Mouse (Mus musculus): ENCODE results near the gene Bach1.
A peak's percentile ranks its signal among the peaks of the same experiment; 100 is the strongest.

Gene Bach1

DNA sequence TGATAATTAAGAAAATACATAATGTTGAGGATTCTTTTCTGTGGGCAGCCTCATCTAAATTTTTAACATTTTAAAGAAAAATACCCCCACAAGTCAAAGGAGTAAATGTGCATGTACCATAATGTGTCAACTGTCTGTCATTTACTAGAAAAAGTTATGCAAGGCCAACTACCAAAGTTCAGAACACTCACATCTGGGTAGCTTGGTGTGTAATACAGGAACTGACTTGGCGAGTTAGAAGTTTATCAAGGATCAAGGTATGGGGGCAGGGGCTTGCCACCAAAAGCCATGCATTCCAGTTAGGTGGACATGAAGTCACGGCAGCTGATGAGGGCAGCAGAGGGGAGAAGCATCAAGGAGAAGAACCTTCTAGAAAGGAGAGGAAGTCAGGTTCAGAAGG, 13.2 kb downstream of the Bach1 start:
- no peak for DNase-seq (ENCODE audit: low read depth, low spot score)

DNA sequence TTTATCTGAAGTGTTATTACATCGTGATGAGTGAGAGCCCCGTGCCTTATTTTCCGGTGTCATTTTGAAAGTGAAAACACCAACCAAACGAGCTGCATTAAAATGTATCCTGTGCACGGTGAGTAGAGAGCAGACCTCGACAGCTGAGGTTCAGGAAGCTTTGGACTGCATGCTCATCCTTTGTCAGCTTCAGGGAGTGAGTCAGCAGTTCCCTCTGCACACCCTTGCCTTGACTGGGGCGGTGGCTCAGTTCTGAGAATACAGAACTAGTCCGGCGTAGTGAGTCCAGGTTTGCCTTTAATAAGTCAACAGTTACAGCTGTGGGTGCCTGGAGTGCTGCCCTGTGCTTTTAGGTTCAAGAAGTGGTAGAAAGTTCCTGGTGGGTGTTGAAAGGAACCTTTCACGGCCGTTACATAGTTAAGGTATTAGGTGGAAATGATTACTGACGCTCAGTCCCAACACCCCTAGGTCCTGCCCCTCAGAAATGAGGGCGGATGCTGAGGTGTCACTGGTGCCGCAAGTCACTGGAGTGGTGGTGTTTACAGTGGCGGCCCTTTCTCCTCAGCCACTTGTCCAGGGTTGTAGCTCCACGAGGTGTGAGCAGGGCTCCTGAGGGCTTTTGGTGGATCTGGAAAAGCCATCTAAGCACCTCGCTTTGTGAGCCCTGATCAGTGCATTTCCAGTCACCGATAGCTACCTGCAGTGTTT, 14.4 kb downstream of the Bach1 start:
- peak; percentile 60 for DNase-seq (ENCODE audit: low read depth, low spot score)

DNA sequence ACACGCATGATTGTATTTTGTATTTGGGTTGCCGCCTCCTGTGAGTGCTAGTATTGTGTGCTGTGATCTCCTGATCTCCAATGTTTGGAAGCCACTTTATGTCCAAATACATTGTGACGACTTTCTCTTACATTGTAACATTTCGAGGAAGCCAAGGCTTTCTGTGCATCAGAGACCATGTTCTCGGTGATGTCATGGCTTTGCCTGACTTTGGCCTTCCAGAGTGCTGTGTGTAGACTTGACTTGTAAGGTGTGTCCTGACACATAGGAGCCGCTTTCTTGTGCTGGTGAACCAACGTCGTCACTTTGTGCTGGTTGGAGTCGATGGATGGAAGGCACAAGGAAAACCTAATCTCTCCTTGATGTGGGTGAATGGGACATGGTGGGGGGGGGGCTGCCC, 15.8 kb downstream of the Bach1 start:
- DNase-seq (ENCODE audit: low read depth, low spot score): no peak

DNA sequence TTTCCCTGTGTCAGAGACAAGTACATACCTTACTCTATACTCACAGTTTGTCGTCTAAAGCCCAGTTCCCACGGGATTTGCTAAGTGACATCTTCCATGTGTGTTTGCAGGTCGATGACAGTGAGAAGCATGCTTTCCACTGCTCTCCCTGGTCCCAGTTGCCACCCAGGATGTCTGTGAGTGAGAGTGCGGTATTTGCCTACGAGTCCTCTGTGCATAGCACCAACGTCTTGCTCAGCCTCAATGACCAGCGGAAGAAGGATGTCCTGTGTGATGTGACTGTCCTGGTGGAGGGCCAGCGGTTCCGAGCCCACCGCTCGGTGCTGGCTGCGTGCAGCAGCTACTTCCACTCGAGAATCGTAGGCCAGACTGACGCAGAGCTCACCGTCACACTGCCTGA, 16.5 kb downstream of the Bach1 start:
- no peak for DNase-seq (ENCODE audit: low read depth, low spot score)

DNA sequence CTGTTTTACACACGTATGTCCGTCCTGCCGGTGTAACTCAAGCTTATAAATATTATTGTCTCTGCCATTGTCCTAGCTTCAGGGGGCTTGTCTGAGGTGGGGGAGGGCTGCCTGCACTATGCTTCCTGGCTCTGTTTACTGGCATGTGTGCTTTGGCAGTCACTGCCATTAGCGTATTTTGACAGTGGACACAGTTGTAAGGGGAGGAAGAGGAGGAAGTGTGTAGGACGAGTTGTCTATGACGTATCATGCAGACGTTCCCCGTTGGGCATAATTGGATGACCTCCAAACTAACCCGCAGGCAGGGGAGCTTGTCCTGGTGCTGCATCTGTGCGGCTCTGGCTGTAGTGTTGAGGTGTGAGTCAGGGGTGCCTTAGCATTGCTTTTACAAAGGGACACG, 17.5 kb downstream of the Bach1 start:
- DNase-seq (ENCODE audit: low read depth, low spot score): no peak

DNA sequence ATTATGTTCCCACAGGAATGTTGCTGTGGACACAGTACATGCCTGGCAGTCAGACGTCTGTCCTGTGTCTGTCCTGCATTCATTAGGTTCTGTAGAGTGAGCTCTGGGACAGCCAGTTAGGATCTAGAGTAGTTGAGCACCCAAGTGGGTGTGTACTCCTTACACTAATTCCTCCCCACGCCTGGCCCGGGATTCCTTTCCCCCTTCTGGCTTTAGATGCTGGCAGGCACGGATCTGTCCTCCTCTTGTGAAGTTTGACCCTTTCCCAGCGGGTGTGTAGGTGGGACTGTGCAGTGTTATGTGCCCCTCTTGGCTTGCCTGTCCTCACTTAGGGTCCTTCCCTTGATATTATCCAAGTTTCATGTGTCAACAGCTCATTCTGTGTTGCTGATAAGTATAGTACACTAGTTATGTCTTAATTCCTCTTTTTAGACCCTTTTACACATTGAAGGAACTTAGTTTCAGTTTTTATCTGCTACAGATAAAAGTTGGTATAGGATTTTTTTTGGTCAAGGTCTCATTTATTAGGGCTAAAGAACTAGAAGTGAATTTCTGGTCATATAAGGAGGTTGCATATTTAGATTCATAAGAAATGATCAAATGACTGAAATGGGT, 18.4 kb downstream of the Bach1 start:
- no peak for DNase-seq (ENCODE audit: low read depth, low spot score)

DNA sequence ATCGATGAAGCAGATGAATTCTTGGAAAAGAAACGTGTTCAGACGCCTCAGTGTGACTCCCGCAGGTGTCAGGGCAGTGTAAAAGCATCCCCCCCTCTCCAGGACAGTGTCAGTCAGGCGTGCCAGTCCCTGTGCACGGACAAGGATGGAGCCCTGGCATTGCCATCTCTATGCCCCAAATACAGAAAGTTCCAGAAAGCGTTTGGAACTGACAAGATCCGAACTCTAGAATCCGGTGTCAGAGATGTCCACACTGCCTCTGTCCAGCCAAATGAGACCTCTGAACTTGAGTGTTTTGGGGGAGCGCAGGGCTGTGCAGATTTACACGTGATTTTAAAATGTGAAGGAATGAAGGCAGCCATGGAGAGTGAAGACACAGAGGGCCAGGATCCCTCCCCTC, 20.3 kb downstream of the Bach1 start:
- no peak for DNase-seq (ENCODE audit: low read depth, low spot score)

DNA sequence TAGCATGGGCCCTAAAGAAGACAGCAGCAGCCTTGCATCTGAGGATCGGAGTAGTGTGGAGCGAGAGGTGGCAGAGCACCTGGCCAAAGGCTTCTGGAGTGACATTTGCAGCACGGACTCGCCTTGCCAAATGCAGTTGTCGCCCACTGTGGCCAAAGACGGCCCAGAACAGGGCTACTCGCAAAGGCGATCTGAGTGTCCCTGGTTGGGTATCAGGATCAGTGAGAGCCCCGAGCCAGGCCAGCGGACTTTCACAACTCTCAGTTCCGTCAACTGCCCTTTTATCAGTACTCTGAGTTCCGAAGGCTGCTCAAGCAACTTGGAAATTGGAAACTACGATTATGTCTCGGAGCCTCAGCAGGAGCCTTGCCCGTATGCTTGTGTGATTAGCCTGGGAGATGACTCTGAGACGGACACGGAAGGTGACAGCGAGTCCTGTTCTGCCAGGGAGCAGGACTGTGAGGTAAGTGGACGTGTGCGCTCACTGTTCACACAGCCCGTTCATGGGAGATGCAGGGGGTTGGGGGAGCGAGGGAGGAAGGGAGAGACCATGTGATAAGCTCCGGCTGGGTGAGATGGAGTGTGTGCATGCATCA, 21.0 kb downstream of the Bach1 start:
- DNase-seq (ENCODE audit: low read depth, low spot score): no peak

DNA sequence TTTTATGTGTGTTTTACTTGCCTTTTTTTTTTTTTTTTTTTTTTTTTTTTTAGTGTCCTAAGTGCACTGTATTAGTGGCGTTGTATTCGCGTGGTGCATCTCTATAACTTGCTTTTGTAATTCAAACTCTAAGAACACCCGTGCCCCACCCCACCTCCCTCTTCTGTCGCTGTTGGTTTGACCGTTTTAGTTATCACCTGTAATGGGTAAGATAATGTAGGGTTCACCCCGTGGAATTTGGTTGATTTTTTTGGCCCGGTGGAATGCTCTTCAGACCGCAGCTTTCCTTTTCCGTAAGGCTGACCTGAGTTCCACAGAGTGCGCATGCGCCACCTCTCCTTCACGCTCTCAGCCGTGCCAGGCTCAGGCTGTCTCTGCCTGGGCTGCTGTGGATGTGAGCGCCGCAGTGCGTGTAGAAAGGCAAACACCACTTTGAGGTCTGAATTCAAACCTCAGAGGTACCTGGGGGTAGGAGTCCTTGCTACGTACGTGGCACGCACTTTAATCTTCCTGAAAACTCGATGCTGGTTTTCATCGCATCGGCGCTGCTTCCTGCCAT, 22.2 kb downstream of the Bach1 start:
- peak; percentile 87 for DNase-seq (ENCODE audit: low read depth, low spot score)

DNA sequence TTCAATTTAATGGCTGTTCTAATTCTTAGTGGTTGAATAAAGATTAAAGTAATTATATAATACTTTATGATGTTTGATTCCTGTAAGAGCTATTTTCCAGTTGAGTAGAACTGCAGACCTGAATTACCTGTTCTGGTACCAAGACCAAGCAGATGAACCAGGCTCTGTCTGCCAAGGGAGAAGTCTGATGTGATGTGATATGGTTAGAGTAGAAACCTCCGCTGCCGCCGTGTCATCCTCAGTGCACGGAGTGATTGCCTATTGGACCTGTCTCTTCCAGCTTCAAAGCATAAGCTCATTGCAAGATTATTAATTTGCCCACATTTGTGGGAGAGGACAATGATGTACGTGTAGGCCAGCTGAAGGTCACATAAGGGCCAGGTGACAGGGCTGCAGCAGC, 24.1 kb downstream of the Bach1 start:
- no peak for DNase-seq (ENCODE audit: low read depth, low spot score)

DNA sequence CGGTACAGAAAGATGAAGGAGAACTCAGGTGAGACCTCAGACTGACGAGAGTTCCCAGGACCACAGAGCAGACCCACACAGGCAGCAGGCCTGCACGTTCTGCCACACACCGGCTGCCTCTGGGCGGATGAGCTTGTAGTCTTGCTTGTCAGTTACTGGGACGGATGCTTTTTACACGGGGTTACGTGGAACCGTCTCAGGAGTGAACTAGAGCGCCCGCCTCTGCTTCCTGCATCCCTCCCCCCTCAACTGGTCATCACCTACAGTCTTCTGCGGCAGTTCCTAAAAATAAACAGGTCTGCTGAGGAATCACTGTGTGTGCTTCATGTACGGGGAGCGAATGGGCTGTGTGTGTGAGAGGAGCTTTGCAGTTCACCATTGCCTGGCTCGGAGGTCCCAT, 24.7 kb downstream of the Bach1 start:
- DNase-seq (ENCODE audit: low read depth, low spot score): no peak

DNA sequence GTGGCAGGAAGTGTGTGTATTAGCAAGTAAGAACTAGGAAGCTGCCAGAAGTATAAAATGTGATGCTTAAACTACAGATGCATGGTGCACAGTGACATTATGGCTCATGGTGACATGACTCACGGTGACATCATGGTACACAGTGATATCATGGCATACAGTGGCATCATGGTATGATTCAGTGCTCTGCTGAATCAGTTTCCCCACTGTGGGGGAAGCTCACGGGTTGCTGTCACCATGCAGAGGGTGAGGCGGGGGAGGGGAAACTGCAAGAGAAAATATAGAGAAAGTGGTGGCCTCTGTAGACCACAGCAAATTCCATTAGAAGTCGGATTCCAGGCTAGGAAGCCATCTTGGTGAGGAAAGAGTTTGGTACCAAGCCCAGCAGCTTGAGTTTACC, 26.1 kb downstream of the Bach1 start:
- DNase-seq (ENCODE audit: low read depth, low spot score): no peak

DNA sequence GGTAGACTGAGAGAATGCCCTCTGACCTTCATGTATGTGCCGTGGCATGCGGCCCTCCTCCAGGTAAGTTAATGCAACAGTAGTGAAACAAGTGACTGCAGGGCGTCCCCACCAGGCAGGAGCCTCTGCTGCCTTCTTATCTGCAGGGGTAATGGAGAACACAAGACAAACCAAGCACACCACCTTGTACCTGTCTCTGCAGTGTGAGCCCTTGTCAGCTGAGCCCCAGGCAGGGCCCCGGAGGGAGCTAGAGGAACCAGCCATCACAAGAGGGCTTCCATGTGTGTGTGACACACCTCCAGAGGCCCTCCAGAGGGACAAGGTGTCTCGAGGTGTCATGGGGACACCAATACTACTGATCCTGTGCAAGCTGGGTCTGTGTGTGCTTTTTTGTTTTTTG, 26.5 kb downstream of the Bach1 start:
- DNase-seq (ENCODE audit: low read depth, low spot score): no peak

DNA sequence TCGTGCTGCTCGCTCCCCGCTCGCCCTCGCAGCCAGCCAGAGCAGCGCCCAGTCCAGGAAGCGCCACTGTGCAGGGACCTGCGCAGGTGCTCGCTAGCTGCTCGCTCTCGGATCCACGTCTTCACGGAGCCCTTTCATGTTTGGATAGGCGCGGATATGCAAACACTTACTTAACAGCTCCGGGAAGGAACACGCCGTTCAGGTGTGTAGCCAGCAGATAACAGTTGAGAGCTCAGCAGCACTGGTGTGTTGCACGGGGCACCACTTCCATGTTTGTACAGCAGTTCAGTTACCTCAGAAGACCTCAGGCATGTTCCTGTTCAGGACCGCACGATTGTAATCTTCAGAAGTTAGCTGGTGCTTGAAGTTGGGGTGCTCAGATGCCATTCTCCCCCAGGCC, 27.2 kb downstream of the Bach1 start:
- peak; percentile 39 for DNase-seq (ENCODE audit: low read depth, low spot score)

DNA sequence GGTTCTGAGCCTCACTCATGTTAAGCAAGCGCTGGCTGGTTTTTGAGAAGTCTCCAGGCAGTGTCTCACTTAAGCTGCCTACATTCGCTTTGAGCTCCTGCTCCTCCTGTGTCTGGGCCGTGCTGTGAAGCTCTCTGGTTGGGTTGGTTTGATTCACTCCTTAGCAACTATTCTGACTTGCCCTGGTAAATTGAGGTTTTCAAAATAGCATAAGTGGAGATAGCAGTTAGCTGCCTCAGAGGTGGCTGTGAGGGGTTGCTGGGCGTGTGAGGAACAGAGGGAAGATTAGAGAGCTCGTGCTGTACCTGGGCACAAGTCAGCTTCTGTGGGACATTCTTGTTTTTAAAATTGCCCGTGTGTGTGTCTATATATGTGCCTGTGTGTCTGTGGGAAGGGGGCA, 27.6 kb downstream of the Bach1 start:
- no peak for DNase-seq (ENCODE audit: low read depth, low spot score)

DNA sequence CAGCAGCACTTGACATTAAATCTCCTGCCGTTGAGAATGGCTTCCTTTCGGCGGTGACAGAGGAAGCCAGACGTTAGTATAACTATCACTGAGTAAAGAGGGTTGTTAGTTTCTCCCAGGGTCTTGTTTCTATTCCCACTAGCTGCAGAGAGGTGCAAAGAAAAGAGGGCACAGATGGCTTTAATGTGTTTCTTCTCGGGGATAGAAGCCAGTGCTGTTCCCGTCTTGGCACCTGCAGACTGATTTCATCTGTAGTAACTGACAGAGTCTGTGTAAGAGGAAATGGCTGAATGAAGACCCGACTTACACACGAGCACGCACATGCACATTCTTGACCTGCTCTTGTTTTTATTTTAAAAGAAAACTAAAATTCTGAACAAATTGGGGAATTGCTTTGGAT, 28.5 kb downstream of the Bach1 start:
- DNase-seq (ENCODE audit: low read depth, low spot score): no peak

DNA sequence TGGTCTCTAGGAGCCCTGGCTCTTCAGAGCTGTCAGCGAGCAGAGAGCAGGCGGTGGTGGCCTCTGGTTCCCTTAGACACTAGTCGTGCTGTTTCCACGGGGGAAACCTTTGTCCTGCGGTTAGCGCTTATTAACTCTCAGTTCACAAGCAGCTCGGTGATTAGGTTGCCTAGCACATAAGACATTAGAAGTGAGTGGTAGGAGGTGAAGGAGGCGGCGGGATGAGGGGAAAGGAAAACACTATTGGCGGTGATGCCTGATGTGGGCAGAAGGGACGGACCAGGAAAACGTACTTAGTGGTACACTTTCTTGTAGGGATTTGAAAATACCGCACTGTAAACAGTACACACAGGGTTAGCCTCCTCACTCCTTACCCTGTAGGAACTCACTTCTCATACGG, 29.2 kb downstream of the Bach1 start:
- DNase-seq (ENCODE audit: low read depth, low spot score): no peak

DNA sequence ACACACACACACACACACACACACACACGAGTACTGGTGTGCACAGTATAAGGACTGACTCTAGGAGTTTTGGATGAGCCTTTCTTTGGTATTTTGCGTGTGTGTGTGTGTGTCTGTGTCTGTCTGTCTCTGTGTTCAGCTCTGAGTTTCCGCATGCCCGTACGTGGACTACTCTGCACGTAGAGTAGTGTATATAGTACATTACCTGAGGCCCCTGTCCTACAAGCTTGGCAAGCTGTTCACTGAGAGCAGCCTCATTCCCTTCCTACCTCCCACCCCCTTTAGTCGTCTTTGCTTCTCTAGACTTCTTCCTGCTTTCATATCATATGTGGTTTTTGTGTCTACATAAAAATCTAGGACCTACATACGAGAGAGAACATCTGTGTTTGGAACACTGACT, 30.0 kb downstream of the Bach1 start:
- no peak for DNase-seq (ENCODE audit: low read depth, low spot score)

DNA sequence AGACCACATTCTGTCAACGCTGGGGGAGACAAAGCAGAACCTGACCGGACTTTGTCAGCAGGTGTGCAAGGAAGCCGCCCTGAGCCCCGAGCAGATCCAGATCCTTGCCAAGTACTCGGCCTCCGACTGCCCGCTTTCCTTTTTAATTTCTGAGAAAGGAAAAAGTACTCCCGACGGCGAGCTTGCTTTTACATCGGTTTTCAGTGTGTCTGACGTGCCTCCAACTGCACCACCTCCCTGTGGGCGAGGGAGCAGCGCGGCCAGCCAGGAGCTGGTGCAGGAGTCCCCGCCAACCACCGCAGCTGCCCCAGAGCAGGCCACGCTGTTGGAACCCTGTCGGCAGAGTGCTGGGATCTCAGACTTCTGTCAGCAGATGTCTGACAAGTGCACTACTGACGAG, 30.7 kb downstream of the Bach1 start:
- DNase-seq (ENCODE audit: low read depth, low spot score): no peak

DNA sequence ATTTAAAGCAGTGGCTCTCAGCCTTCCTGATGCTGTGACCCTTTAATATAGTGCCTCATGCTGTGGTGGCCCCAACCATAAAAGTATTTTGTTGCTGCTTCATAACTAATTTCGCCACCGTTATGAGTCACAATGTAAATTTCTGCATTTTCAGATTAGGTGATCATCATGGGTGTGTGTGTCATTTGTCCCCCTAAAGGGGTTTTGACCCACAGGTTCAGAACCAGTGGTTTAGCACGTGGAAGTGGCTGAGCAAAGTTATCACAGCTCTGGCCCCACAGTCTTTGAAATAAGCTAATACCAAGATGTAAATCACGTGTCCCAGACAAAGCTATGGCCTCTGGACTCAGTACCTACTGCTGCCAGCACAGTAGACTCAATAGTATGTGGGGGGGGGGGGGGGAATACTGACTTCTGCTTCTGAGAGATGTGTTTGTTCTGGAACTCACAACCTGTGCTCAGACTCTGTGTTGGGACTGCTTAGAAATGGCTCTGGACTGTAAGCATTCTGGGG, 36.2 kb downstream of the Bach1 start:
- no peak for DNase-seq (ENCODE audit: low read depth, low spot score)

DNA sequence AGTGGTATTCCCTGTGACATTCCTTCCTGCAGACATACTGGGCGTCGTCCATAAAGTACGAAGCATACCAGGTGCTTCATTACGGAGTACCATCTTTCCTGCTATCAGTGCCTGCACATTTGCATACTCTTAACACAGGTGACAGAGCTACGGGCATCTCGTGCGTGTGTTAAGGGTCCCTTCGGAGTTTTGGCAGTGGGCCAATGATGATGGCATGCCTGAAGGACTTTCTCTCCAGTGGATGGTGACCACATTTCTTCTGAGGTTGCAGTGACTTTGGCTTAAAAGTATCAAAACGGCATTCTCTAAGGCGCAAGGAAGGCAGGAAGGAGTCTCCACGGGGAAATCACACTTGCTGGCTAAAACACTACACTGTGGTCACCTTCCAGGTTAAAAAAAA, 37.4 kb downstream of the Bach1 start:
- no peak for DNase-seq (ENCODE audit: low read depth, low spot score)

DNA sequence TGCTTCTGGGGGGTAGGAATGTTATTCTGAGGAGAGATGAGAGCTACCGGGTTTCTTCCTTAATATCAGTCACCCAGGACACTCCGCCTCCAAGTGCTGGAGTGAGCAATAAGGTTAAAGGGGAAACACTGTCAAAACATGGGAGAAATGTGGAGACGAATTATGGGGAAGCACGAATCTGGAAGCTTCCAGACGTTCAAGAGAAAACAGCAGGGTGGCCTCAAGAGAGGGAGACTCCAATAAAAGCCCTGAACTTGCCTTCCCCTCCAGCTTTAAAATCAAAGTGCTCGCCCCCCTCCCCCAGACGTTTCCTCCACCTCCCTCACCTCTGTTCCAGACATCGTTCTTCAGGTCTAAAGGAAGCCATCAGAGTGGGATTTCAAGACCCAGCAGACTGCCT, 38.6 kb downstream of the Bach1 start:
- DNase-seq (ENCODE audit: low read depth, low spot score): no peak
